Mouse (Mus musculus) cerebellum, postnatal 25 days (tissue): ENCODE data around the gene Taf12.

Experiments
- DNase-seq, 2 experiments: peaks; one replicate each; pipeline ENCODE4 v3.0.0; 2021; ENCODE audit warnings: mixed read lengths in 2 of 2

The Taf12 gene

DNA sequence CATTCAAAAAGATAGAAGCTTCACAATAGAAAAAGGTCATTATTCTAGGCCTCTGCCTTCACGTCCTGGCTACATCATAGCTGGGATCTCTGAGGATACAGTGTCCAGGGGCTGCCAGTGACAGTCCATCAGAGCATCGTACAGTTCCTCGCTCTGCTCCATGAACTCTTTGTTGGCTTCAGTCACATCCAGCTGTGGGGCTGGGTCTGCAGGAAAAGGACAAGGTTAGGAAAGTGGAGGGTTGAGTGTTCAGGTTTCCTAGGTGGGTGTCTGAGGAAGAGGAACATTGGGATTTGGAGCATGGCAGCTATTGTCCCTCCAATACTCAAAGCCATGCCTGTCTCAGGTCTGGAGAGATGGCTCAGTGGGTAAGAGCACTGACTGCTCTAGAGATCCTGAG, 37.6 kb downstream of the Taf12 start:
- DNase-seq, result no peak

DNA sequence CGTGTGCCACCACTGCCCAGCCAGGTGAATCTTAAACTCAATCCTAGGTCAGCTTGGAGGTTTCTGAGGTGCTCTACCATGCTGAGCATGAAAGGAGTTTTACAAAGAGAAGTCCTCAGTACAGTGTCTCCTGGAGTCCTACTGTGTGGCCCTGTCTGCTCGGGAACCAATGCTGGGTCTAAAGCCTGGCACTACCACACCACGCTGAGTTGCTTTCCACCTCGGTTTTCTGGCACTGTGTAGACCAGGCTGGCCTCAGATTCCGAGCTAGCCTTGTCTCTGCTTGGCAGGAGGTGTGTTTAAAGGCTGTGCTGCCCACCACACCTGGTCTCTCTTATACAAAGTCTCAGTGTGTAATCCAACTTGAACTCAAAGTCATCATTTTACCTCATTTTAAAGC, 38.5 kb downstream of the Taf12 start:
- DNase-seq, result no peak

DNA sequence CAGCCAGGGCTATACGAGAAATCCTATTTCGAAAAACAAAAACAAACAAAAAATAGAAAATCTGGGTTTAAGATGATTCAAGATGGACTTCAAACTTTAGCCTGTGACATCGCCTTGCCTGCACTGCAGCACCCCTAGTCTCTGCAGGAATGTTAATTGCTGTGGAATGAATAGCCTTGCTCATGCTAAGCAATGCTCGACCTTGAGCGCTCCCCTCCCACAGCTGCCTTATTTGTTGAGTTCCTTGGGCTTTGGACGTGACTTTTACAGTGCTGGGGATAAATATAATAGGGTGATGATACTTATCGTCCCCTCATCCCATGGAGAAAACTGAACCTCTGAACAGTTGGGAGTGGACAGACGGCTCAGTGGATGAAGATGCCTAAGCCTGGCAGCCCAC, 41.5 kb downstream of the Taf12 start:
- no peak for DNase-seq

DNA sequence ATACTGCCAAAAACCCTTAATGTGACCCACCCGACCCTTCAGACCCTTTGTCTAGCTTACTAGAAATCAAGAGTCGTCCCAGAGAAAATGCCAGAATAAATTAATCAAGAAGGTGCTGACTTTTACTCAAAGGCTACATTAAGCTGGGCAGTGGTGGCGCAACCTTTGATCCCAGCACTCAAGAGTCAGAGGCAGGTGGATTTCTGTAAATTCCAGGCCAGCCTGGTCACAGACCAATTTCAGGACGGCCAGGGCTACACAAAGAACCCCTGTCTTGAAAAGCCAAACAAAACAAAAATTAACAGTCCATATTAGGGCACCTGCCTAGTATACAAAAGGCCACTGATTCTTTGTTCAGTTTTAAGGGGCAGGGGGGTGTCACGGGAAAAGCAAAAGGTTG, 52.3 kb downstream of the Taf12 start:
- DNase-seq, result no peak

DNA sequence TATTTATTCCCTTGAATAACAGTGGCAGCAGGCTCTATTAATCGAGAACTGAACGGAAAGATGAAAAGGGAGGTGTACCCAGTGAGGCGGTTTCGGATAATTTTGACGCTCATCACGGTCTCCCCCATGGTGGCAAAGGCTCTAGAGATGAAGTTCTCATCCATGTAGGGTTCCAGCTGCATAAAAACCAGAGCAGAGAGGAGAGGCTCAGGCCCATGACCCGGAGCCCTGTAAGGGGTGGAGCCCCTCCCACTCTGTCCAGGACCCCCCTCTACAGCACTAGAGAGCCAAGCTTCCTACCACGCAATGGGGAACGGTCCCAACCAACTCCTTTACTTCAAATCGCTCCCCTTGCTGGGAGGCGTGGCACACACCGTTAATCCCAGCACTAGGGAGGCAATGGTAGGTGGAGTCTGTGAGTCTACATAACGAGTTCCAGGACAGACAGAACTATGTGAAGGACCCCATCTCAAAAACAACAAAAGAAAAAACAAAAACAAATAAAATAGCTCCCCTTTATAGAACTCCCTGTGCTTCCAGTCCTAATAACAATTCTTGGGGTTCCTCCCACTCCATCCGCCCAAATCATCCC, 54.3 kb downstream of the Taf12 start:
- DNase-seq, result no peak

DNA sequence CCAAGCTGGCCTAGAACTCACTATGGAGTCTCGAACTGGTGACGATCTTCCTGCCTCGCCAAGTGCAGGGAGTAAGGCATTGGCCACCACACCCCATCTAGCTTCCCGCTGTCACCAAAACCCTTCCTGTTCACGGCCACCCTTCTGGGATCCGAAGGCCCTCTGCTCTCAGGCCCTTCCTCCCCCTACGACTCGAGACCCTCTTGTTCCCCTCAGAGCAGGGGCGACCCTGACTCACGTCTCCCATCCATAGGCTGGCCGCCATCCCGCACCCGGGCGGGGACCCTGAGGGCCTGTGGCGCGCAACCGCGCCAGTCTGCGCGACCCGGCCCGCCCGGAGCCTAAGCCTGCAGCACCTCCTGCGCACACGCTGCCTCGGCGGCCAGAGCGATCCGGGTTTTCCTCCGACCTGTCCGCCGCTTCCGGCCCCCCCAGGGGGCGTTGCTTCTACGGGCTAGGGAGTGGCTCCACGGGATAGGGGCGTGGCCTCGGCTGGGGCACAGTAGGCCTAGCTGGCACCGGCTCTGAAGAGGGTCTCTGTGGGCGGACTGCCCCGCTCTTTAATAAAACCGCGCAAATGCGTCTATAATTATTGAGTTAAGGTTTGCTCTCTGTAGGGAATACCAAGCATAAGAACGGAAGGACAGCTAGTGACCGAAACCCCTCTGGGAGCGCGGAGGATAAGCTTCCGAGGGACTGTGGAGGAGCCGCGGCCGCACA, 55.1 kb downstream of the Taf12 start, which contains the start of gene Trnau1ap:
TSS of gene Trnau1ap (minus strand) at position 424 of the 720 bp plus-strand sequence.
- DNase-seq, result peak; percentile 88 to 95

DNA sequence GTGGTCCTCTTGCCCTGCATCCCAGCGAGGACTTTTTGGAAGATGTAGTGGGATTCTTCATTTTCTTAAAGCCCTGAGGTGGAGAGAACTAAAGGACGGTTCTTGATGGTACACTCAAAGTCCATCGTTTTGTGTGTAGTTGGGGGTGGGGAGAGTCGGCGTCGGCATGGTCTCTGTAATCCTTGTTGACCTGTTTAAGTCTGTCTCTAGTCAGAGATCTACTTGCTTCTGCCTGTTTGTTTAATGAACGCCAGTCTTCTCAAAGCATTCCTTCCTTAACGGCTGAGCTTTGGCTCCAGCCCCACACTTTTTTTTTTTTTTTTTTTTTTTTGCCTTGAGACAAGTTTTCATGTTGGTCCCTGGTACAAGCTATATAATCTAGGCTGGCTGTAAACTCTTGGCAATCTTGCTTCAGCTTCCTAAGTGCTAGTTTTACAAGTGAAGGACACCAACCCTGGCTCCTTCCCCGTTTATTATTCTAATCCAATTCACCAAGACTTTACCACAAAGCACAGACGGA, 55.7 kb downstream of the Taf12 start:
- no peak for DNase-seq

DNA sequence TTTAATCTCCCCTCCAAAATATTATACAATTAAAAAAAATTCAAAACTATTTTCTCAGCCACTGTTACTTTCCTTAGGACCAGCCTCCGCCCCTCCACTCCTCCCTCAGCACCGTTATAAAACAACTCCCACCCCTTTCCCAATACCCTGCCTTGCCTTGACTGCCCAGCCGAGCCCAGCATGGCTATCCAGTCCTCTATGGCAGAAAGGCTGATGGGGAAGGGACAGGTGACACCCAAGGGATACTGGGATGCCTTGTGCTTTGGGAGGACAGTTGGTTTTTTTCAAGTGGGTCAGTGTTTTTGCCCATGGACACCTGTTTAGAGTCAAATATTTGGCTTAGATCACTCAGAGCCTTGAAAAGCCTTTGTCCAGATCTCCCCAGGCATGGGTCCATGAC, 57.8 kb downstream of the Taf12 start:
- DNase-seq, result no peak

DNA sequence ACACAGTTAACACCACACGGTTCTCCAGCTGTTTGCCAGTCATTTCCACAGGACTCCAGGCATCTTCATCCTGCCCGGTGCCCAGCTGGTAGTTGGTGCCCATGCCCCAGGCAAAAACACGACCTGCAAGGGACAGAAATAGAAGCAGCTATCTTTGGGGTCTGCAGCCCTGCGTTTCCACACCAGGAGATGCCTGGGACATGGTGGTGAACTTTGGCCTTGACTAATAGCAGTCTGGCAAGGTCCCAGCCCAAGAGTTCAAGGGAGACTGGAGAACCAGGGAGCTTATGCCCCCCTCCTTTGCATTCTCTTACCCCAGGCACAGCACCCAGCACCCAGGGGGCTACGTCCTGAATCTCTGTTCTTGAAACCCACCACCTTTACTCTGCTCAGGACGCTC, 58.7 kb downstream of the Taf12 start:
- no peak for DNase-seq

DNA sequence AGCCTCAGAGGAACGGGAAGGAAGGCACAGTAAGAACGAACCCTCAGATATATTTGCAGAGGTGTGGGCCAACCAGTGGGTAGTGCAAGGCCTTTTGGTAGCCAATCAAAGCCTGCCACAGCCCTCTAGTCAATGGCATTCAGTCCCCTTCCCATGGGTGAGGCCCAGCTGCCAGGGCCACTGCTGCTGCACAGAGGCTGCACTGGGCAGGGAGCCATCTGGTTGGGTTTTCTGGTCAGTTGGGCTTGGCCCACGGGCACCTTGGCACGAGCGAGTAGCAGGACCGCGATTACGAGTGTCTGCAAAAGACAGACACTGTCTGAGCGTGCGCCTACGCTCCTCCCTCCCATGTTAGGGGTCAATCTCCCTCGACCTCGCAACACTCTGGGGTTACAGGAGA, 64.8 kb downstream of the Taf12 start:
- DNase-seq, result peak; percentile 21 to 54

DNA sequence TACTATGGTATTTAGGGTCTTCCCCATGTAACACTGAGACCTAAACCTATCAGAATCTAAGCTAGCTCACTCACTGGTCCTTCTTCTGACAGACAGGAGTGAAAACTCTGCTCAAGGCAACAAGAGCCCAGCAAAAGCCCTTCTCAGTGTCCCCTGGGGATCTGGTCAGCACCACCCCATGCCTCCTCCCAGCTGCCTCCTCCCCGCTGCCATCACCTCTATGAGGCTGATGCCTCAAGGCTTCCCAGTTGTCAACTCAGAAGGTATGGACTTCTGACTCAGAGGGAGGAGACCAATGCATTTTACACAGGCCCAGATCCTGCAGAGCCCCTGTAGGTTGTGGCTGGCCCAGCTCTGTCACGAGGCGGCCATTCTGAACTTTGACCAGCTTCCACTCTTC, 67.3 kb downstream of the Taf12 start:
- no peak for DNase-seq

DNA sequence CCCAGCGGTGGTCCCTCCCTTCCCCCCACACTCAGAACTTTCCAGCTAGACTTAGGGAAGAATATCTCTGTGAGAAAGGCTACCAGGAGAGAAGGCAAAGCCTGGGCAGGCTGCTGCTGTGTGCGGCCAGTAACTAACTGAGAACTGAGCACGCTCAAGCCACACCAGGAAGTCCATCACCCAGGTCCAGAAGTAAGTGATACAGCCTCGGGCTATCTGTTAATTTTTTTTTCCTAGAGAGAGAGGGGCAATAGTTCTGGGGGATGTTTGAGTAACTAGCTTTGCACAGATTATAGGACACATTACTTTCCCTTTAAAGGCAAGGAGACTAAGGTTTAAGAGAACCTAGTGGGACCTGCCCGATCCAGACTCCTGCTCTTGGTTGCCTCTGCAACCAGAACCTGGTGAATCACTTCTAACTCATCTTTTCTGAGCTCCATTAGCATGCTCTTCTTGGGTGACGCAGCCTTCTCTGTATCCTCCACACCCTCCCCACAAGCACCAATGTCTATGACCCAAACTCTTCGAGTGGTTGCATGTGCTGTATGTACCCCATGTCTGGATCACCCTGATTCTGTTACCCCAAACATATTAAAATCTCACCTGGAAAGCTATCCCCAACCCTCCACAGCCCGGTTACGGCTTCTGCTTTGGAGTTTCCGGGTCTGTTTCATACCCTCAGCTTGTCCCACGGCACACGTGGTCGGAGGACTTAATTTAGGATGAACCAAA, 70.4 kb downstream of the Taf12 start:
- no peak for DNase-seq
